Mouse (Mus musculus) forelimb bud, embryonic 11.5 days (tissue): ENCODE measurements at regions not wholly inside any gene's neighbourhood (a gene's known extent, or its start where the extent isn't known, plus 50 kb on each side); places are given as distances from the start of the nearest gene placed in this dataset.
"Not testable (repeated sequence)": the region's sequence is repeated elsewhere in the genome, so short reads cannot be mapped to it uniquely, and the experiment has no call there.

Source experiments
- DNase-seq: peaks from one replicate; pipeline ENCODE4 v3.0.0-alpha.2; 2012; ENCODE audit warnings: low read depth, low spot score

- DNase-seq: no peak
These were observed 234.8 kb upstream of the Adarb2 start for GRCm38 (mm10) chr13:7967886-7968285.

DNA sequence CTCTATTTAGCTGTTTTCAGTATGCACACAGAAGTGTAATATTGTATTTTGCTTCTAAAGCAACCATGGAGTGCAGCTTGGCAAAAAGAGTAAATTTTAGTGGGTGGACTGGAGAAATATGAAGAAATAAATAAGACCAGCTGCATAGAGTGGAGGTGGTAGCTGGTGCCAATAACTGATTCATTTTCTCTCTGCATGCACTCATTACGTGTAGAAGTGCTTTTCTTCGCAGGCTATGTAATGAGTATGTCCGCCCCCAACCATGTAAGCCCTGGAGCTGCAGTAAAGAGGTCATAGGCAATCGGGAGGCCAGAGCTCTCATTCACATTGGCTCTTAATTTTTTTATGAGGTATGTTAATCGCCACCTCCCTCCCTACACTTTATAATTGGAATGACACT lies 208.5 kb upstream of the Adarb2 start:
- DNase-seq: no peak

GRCm38 (mm10) chr13:8030096-8030495 lies 172.6 kb upstream of the Adarb2 start:
- DNase-seq: not testable (repeated sequence)

GRCm38 (mm10) chr13:8050930-8051495 lies 151.7 kb upstream of the Adarb2 start:
- DNase-seq: no peak

DNA sequence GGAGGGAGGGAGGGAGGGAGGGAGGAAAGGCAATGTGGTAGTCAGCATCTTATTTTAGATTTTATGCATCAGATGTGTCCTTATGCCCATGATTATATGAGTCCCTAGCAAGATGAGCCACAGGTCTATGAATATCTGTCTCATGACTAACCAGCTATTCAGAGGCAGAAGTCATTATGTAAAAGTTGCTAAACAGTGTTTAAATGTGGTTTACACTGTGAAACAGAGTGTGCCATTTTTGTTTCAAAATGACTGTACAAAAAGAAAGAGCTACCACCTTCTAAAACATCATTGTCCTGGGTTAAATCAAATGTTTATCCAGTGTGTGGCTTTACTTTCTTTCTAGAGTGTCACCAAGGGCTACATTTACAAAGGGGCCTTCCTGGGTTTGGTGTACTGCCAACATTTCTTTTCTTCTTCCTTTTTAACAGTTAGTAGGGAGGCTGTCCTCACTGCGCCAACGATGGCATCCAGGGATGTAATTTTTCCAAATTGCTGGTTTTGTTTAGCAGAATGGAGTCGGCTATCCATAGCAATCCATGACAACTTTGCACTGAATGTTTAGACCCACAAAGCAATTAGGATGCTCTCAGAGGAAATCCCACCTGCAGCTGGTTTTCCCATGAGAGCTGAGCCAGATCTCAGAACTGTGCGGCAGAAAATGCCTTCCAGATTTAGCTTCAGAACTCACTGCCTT lies 146.4 kb upstream of the Adarb2 start:
- DNase-seq: no peak

GRCm38 (mm10) chr13:8087154-8087553 lies 115.5 kb upstream of the Adarb2 start:
- DNase-seq: no peak

- DNase-seq: no peak
These were observed 113.1 kb upstream of the Adarb2 start for GRCm38 (mm10) chr13:8089519-8089918.

DNA sequence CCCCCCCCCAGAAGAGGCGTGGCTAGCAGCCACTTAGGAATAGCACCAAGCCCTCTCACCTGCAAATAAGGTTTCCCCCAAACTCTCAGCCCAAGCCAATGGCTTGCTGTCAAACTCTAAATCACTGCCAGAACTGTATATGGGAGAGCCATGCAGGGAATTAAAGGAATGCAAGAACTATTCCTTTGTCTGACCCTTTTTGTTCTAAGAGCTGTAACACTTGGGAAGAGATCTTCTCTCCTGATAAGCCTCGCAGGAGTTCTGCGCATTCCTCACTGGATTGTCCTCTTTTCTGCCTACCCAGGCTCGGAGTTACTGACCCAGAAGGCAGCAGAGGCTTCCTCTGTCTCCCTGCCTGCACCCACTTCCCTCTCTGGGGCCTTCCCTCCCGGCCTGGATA lies 94.0 kb upstream of the Adarb2 start:
- no peak for DNase-seq

- DNase-seq: peak; percentile 66
These were observed 89.7 kb upstream of the Adarb2 start for GRCm38 (mm10) chr13:8112953-8113352.

- no peak for DNase-seq
These were observed 83.7 kb upstream of the Adarb2 start for GRCm38 (mm10) chr13:8119013-8119412.

DNA sequence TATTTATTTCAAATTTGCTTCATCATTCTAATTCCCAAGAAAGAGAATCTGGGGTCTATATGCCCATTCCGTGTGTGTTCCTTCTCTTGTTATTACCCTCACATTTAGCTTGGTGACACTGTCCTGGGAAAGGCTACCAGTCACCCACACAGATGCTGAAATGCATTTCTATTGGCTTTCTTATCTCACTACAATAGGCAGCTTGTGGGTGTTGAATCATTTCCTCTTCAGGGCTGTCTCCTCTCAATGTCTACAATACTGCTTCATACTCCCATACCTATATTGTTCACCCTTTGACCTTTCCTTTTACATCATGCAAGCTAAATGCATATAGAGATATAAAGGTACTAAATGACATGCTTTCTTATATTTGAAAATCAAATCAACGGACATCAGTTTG lies 82.7 kb upstream of the Adarb2 start:
- no peak for DNase-seq

- DNase-seq: no peak
These were observed 67.9 kb upstream of the Adarb2 start for GRCm38 (mm10) chr13:8134764-8135163.

DNA sequence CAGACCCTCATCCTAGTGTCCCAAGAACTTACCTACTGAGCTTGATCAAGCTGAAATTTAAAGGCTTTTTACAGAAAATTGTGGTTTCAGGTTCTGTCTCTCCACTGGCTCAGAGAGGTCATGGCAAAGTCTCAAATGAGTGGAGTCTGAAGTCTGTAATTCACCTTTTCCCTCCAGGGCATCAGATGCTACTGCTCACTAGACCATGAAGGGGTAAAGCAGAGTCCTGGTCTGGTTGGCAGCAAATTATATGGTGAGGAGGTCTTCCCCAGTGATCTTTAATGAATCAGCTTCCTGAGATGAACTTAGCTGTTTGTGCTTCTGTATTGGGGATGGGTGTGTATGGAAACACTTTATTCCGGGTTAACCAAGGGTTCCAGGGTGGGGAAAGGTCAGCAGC lies 63.3 kb upstream of the Adarb2 start:
- no peak for DNase-seq

DNA sequence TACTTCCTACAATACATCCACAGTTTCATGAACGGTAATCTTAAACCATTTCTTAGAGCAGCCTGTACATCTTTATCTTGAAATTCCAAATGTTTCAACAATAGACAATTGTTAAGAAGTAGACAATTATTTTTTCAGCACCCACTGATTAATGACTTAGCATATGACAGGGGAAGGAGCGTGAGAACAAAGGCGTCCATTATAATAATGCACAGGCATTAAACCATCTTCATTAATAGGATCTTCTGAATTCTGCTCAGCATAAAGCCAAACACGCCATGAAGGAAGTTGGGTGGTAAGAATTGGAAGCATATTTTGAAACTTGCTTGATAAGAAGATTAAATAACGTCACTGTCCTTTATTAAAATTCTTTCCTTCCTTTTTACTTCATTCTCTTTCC lies 50.5 kb upstream of the Adarb2 start:
- no peak for DNase-seq
